Mouse (Mus musculus) layer of hippocampus, adult 18-20 months (tissue): ENCODE data around the gene Popdc3. TPM values are rescaled to one million over a fixed set of nuclear protein-coding genes. Genes with fewer than 3 reads are reported as not detected.
A peak's percentile ranks its signal among the peaks of the same experiment; 100 is the strongest.
"Not testable (repeated sequence)": the region's sequence is repeated elsewhere in the genome, so short reads cannot be mapped to it uniquely, and the experiment has no call there.

ENCODE experiments used
- DNase-seq, 2 experiments: peaks; one replicate each; pipeline ENCODE4 v3.0.0; 2022; ENCODE audit warnings: low spot score in 2 of 2
- total RNA-seq, 2 experiments: library from RNA; stranded (reverse); gene quantifications; 2 replicates each; pipeline ENCODE4 v1.2.3; 2021

The Popdc3 gene
- total RNA-seq, 2 experiments from 2014 or later: 6.0 to 8.3 TPM

GRCm38 (mm10) chr10:45193330-45194310 is 15.7 kb downstream of the Popdc3 start:
- no peak for DNase-seq

- no peak for DNase-seq
These were observed 16.6 kb downstream of the Popdc3 start for GRCm38 (mm10) chr10:45194531-45194930.

GRCm38 (mm10) chr10:45204582-45204981 is 26.7 kb downstream of the Popdc3 start:
- DNase-seq: no peak

GRCm38 (mm10) chr10:45210201-45210600 is 32.3 kb downstream of the Popdc3 start:
- DNase-seq: no peak

GRCm38 (mm10) chr10:45216676-45217075 is 38.8 kb downstream of the Popdc3 start:
- no peak for DNase-seq

- no peak for DNase-seq
These were observed 52.1 kb downstream of the Popdc3 start for GRCm38 (mm10) chr10:45229954-45230353.

- no peak for DNase-seq
These were observed 55.5 kb downstream of the Popdc3 start for GRCm38 (mm10) chr10:45233351-45233750.

GRCm38 (mm10) chr10:45236304-45236703 is 58.4 kb downstream of the Popdc3 start:
- no peak for DNase-seq

- DNase-seq: no peak
These were observed 59.6 kb downstream of the Popdc3 start for GRCm38 (mm10) chr10:45237492-45237891.

GRCm38 (mm10) chr10:45260477-45260876 is 82.6 kb downstream of the Popdc3 start:
- no peak for DNase-seq

GRCm38 (mm10) chr10:45262126-45262525 is 84.2 kb downstream of the Popdc3 start:
- no peak for DNase-seq

- DNase-seq: no peak
These were observed 98.6 kb downstream of the Popdc3 start for GRCm38 (mm10) chr10:45276499-45276898.

- DNase-seq: no peak
These were observed 99.1 kb downstream of the Popdc3 start for GRCm38 (mm10) chr10:45276995-45277394.

GRCm38 (mm10) chr10:45285651-45286050 is 107.8 kb downstream of the Popdc3 start:
- no peak for DNase-seq

GRCm38 (mm10) chr10:45288351-45288750 is 110.5 kb downstream of the Popdc3 start:
- DNase-seq: no peak

- DNase-seq: peak; percentile 15 to 18
These were observed 111.6 kb downstream of the Popdc3 start for GRCm38 (mm10) chr10:45289218-45290105.

GRCm38 (mm10) chr10:45290618-45291017 is 112.7 kb downstream of the Popdc3 start:
- no peak for DNase-seq

- not testable (repeated sequence) for DNase-seq
These were observed 114.3 kb downstream of the Popdc3 start for GRCm38 (mm10) chr10:45292159-45292558.

- DNase-seq: no peak
These were observed 117.2 kb downstream of the Popdc3 start for GRCm38 (mm10) chr10:45295093-45295492.

- peak in 1 of 2 experiments; percentile 20 for DNase-seq
These were observed 120.6 kb downstream of the Popdc3 start for GRCm38 (mm10) chr10:45298503-45298902.

GRCm38 (mm10) chr10:45299509-45299908 is 121.6 kb downstream of the Popdc3 start:
- DNase-seq: no peak
